Mouse (Mus musculus) cortical plate, adult 2 months (tissue): ENCODE measurements around the gene Thada.

ENCODE experiments used
- CTCF ChIP-seq: fragments of 200-500 bp; IDR thresholded peaks from 2 replicates; pipeline ENCODE4 v1.5.1; 2011; ENCODE audit warnings: mild to moderate bottlenecking, control low read depth, low read length; ENCODE audit not compliant: insufficient read depth; ENCODE audit errors: extremely low read depth
- POLR2A ChIP-seq: fragments of 200-500 bp; IDR thresholded peaks from 2 replicates; pipeline ENCODE4 v1.6.1; 2011; ENCODE audit warnings: mild to moderate bottlenecking, low read length, control low read depth; ENCODE audit not compliant: insufficient read depth; ENCODE audit errors: extremely low read depth

DNA sequence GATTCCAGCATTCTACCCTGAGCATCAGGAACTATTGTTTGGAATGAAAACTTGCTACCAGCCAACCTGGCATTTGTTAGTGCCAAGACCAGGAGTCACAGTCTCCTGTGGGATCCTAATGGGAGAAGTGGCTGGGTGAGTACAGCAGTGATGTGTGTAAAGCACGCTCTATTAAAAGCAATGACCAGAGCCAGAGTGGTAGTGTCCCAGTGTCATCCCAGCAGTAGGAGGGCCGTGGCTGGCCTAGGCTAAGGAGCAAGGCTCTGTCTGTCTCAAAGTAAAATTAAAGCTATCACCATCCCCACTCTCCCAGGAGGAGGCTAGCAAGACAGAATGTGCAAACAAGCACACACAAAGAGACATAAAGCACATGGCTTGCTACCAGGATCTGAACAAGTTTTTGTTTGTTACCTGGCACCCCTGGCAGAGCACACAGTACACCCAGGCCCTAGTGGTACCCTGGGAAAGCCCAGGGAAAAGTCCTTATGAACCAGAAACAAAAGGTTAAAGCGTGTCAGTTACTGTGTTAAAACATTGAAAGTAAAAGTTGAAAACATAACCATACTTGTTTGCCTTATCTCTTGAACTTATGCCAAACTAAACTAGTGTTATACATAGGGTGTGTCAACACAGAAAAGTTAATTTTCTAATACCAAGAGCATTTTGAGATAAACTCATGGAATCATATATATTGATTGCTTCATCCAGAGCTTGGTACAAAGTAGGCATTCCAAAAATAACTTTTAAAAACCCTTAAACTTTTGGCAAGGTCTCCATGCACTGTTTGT lies 199.7 kb downstream of the Thada start:
- no peak for TF ChIP-seq CTCF
- TF ChIP-seq POLR2A, result no peak
